Comparison of ENCODE assay signal across 8 mouse cellular contexts in genomic region chr4:119809245-119809644, GRCm38 (mm10).
A peak's percentile ranks its signal among the peaks of the same experiment; 100 is the strongest.
DNase-seq lines count a peak whose midpoint lies in the region.

No protein-coding gene starts in this region.

- intact Hi-C loops in left cerebral cortex, postnatal 25 days (cut with DNase I): loop anchor here (5.0 kb wide), 1 partner anchor 72 kb away; no protein-coding TSS in a partner anchor

- DNase-seq in adrenal gland, adult 2 months: peak; percentile 38
- DNase-seq in adrenal gland, adult 18-20 months (ENCODE audit: low spot score in 2 of 2): no peak
- peak; percentile 44 to 60 for DNase-seq in left cerebral cortex, postnatal 25 days (ENCODE audit: low spot score in 2 of 2)
- no peak for DNase-seq in left cerebral cortex, adult 18-20 months (ENCODE audit: low spot score in 2 of 2)
- peak; percentile 39 for DNase-seq in c-Kit-positive CD71-negative TER-119-negative erythroid progenitor cells, embryonic 14.5 days (ENCODE audit: low read depth)
- peak; percentile 69 for DNase-seq in forelimb bud, embryonic 11.5 days (ENCODE audit: low read depth, low spot score)
- DNase-seq in retina, embryonic 14.5 days (ENCODE audit: low spot score): peak; percentile 85
- DNase-seq in ovary, postnatal 36 days (ENCODE audit: low spot score): no peak

Comparison
In these comparisons a context has a peak if more than half of its experiments do, and no peak if none do; other contexts are left out.
1. DNase-seq: peak in adrenal gland, adult 2 months (single experiment), left cerebral cortex, postnatal 25 days (2 of 2), c-Kit-positive CD71-negative TER-119-negative erythroid progenitor cells, embryonic 14.5 days (single experiment), forelimb bud, embryonic 11.5 days (single experiment) and retina, embryonic 14.5 days (single experiment); none in adrenal gland, adult 18-20 months (0 of 2), left cerebral cortex, adult 18-20 months (0 of 2) and ovary, postnatal 36 days (single experiment).